Mouse (Mus musculus) myocyte (in vitro differentiated cells): ENCODE measurements around the gene Il1rn.

Experiments used
- CEBPB ChIP-seq: IDR thresholded peaks from 2 replicates; pipeline ENCODE4 v1.6.1; 2011; ENCODE audit warnings: mild to moderate bottlenecking, moderate library complexity; ENCODE audit not compliant: poor library complexity, insufficient read depth, severe bottlenecking
- E2F4 ChIP-seq: IDR thresholded peaks from one replicate; pipeline ENCODE4 v1.6.1; 2011; ENCODE audit warnings: mild to moderate bottlenecking, control low read depth, moderate library complexity; ENCODE audit not compliant: insufficient read depth
- MAX ChIP-seq: IDR thresholded peaks from one replicate; pipeline ENCODE4 v1.6.1; 2011; ENCODE audit warnings: low read depth, mild to moderate bottlenecking, control low read depth
- POLR2A ChIP-seq: IDR thresholded peaks from one replicate; pipeline ENCODE4 v1.6.1; 2011; ENCODE audit warnings: low read depth, mild to moderate bottlenecking, control low read depth, moderate library complexity; ENCODE audit not compliant: insufficient read length
- POLR2AphosphoS2 ChIP-seq: IDR thresholded peaks from one replicate; pipeline ENCODE4 v1.6.1; 2011; ENCODE audit warnings: low read depth, control low read depth; ENCODE audit not compliant: insufficient read length
- SRF ChIP-seq: IDR thresholded peaks from one replicate; pipeline ENCODE4 v1.6.1; 2011; ENCODE audit warnings: low read depth; ENCODE audit not compliant: control insufficient read depth, insufficient read length
- TCF12 ChIP-seq: IDR thresholded peaks from one replicate; pipeline ENCODE4 v1.6.1; 2011; ENCODE audit warnings: mild to moderate bottlenecking, control low read depth; ENCODE audit not compliant: poor library complexity, insufficient read depth, severe bottlenecking
- TCF3 ChIP-seq: IDR thresholded peaks from one replicate; pipeline ENCODE4 v1.6.1; 2011; ENCODE audit warnings: low read depth, control low read depth; ENCODE audit not compliant: insufficient read length
- USF1 ChIP-seq: IDR thresholded peaks from one replicate; pipeline ENCODE4 v1.6.1; 2011; ENCODE audit warnings: low read depth, mild to moderate bottlenecking, control low read depth, moderate library complexity

DNA sequence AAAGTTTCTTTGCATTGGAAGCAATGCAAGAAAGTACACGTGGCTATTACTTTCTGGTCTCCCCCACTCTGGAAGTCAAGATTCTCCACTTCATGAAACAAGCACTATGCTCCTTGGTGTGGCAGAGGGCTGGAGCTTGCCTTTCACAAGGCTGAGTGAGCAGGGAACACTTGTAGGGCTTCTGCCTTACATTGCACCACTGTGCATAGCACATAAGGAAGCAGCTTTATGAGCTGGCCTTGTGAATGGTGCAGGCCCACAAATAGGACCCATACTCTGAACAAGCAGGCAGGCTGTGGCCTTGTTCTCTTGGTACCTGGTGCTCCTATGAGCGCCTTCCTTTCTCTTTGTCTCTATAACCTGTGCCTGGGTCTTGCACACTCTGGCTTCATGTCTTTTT, 56.6 kb downstream of the Il1rn start:
- TF ChIP-seq POLR2AphosphoS2, result no peak
- no peak for TF ChIP-seq SRF
- TF ChIP-seq POLR2A, result no peak
- TF ChIP-seq MAX, result no peak
- TF ChIP-seq CEBPB, result no peak
- TF ChIP-seq USF1, result no peak
- TF ChIP-seq TCF3, result no peak
- no peak for TF ChIP-seq E2F4
- no peak for TF ChIP-seq TCF12
